Mouse (Mus musculus): Measurements from ENCODE around the gene Rpl12.
A peak's percentile ranks its signal among the peaks of the same experiment; 100 is the strongest.

DNA sequence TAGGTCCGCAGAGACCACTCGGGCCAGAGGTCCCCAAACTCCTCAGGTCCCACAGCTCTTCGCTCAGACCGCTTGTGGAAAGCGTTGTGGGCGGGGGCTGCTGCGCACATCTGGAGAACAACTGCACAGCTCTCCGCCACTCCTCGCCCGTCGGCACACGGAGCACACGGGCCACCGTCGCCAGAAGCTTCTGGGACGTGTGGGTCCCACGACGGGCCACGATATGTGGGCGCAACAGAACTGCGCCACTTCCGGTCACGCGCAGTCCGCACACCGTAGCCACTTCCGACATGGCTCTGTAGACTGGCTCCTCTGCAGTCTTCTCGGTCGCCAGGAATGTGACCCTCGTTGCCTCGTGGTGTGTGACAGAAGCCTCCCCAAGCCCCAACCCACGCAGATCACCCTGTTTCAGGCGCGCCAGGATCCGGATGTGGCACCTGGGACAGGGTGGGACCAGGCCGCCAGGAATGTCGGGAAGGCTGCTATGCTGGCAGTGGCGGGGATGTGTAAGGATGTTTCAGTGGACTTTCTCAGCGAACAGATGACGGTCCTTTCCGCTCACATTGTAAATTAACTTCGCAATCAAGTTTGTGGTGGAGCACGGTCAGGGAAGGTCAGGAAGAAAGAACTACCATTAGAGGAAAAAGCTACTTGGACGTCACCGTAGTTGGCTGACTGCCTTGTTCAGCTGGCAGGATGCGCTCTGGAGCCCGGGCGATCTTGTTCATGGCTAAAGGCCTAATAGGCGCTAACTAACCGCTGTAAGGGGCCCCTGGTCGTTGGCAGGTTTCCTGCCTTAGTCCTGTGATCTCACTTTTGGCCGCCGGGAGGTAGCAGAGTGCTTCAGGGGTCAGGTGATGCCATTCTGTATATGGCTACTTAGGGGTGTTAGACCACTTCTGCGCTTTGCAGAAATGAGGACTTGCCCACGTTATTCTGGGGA is 5.6 kb downstream of the Rpl12 start:
- TF ChIP-seq CTCF (IDR thresholded peaks at IDR 0.05; ENCODE audit: low read depth) (peak; percentile 83), EP300 (IDR thresholded peaks at IDR 0.05; ENCODE audit: low read depth) (no peak)

Data from liver, embryonic 14.5 days (tissue).